Mouse (Mus musculus): ENCODE data around the gene Nans.

Gene Nans

DNA sequence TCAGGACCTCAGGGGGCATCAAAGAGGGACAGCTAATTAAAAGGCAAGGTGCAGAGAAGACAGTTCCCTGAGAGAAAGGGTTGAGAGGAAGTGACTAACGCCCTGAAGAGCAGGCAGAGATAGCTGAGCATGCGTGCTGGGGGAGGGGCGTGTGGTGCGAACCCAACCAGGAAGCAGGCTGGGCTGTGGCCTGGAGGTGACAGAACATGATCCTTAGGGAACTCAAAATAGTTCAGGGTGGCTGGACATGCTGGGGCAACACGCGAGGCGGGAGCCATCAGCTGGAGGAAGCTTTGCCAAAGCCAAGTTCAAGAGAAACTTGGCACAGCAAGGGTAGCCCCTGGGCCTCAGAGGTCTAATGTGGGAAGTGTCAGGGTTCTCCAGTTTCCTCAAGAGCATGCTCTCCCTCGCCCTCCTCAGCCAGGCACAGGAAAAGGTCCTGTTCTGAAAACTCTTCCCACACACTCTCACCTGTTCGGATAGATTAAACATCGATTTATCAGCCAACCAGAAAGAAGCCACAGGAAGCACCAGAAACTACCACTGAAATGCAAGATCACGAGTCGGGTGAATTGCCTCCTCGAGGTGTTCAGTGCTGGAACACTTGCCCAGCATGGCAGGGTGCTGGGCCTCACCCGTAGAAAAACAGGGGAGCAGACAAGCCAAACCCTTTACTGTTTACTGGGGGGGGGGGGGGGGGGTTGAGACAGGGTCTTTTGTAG is 3.2 kb upstream of the Nans start:
- peak; percentile 85 for DNase-seq (ENCODE audit: low read depth, low spot score)

DNA sequence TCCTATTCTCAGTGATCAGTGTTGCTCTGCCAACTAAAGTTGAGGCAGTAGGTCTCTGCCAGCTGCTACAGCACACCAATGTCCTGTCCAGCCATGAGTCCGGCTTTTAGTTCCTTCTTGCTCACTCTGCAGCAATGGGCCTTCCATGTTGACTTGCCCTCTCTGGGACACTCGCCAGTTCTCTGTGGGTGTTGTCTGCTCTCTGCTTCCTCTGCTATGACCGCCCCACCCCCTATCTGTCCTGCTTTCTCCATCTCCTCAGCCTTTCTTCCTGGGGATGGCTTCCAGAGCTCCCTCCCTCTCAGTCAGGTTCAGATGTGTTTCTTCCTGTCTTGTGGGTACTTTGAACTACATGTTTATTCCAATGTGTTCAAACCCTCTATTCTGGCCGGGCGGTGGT is 1.7 kb upstream of the Nans start:
- DNase-seq (ENCODE audit: low read depth, low spot score): no peak

DNA sequence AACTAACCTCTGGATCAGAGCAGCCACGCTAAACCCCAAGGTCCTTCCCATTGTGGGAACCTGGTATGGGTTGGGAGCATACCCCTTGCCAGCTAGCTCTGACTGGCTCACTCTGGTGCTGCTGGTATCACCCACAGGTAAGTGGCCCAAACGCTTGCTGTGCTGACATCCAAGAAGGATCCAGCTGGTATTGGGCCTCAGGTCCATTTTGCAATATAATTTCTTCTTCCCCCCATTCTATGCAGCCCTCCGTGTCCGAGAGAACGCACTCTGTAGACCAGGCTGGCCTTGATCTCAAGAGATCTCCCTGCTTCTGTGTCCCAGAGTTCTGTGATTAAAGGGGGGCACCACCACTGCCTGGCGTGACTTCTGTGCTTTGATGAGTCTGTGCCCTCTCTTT is 4.0 kb downstream of the Nans start:
- no peak for DNase-seq (ENCODE audit: low read depth, low spot score)

DNA sequence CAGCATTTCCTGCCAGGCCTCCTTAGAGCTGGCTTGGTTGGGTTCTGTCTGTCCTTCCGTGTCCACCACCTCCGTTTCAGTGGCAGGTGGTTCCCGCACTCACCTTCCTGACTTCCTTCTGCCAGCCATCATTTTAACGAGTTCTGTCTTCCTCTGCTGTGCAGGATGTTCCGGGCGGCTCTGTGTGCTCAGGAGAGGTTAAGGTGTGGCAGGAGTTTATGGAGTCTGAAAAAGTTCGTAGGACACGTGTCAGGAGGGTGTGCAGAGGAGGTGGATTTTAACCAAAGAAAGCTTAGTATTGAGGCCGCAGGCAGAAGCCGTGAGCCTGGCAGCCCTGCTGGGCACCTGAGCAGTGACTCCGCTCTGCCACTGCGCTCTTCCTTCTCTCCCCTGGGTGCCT is 6.5 kb downstream of the Nans start:
- DNase-seq (ENCODE audit: low read depth, low spot score): no peak

DNA sequence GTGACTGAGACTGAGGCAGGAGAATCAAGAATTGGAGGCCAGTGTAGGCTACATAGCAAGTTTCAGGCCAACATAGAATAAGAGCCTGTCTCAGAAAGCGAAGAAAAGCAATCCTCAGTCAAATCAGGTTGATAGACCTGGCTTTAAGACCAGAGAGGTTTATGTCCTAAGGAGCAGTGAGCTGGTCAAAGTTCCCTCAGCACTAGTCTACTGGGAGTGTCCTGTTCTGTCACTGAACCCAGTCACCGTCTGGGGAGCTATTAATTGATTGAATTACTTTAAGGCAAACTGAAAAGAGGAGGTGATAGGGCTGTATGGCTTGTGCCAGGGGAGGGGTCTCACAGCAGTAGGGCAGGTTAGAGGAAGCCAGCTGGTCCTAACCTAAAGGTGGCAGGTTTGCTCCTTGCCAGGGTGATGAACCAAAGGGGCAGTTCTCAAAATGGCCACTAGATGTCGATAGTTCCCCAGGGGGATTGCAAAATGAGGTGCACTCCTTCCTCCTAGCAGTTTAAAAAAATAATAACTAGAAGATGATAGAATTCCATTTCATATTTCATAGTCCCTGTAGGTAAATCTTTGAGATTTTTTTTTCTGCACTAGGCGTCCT is 8.3 kb downstream of the Nans start:
- peak; percentile 80 for DNase-seq (ENCODE audit: low read depth, low spot score)

DNA sequence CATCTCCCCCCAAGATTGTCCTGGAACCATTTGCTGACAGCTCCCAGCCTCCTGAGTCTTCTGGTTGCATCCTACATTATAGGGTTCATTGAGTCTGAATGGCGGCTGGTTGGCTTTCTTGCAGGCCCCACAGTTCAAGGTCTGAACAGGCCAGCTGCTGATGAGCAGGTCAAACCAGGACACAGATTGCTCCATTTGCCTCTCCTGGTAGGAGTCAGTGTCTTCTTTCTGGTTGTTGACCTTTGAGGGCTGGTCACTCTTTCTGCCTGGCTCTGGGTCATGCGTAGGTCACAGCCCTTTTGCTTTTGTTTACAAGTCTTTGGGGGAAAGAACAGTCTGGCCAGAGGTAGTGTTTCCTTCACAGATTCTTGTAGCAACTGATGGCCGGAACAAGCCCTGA is 9.5 kb downstream of the Nans start:
- DNase-seq (ENCODE audit: low read depth, low spot score): no peak

DNA sequence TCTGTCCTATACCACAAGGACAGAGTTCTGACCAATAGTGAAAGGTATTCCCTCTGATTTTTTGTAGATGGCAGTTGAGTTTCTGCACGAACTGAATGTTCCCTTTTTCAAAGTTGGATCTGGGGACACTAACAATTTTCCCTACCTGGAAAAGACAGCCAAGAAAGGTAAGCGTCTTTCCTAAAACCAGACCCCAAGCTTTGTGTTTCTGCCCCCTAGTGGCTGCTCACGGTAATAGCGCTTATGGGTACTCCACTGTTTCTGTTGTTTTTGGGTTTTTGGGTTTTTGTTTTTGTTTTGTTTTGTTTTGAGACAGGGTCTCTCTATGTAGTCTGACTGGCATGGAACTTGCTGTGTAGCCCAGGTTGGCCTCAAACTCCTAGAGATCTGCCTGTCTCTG is 9.9 kb downstream of the Nans start:
- peak; percentile 51 for DNase-seq (ENCODE audit: low read depth, low spot score)

DNA sequence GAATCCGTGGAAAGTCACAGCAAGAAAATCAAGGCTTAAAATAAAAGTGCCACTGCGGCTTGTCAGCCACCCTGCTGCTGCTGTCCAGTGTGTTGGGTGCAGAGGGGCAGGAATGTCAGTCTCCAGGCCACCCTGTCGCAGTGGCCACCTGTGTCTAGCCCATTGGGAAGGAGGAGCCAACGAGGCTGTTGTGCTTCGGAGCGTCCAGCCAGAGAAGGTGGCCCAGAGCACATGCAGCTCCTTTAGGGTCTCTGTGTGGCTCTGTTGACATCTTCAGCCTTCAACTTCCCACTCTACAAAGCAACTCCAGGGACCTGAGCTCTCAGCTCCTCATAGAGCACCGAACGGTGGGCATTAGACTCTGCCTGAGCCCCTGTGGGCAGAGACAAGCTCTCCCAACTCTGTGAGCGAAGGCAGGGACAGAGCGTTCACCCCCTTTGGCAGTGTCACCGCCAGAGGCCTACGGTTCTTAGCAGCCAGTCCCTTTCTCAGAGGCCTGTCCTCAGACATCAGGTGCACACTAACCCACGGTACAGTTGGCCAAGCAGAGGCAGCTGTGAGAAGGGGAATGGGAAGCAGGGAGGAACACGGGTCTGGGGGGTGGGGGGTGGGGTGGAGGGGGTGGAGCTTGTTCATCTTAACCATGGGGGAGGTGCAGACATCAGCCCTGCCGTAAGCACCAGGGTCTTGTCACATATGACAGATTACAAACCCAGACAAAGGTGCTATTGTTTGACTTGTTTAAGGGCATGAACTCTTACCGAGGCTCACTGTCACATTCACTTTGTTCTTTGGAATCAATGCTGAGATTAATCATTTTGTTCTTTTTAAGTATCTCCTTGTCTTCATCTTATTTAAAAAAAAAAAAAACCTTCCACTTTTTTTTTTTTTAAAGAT is 13.8 kb downstream of the Nans start:
- no peak for DNase-seq (ENCODE audit: low read depth, low spot score)

DNA sequence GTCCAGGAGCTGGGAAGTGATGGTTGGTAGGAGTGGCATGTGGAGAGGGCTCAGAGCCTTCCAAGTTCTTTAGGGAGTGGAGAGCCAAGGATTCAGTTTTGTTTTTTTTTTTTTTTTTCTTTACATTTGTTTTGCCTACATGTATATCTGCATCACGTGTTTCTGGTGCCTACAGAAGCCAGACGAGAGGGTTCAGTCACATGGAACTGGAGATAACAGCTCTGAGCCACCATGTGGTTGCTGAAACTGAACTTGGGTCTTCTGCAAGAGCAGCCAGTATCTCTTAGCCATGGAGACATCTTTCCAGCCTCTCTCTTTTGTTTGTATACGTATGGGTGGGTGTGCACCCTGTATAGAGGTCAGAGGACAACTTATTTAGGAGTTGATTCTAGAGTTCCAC is 14.8 kb downstream of the Nans start:
- no peak for DNase-seq (ENCODE audit: low read depth, low spot score)

DNA sequence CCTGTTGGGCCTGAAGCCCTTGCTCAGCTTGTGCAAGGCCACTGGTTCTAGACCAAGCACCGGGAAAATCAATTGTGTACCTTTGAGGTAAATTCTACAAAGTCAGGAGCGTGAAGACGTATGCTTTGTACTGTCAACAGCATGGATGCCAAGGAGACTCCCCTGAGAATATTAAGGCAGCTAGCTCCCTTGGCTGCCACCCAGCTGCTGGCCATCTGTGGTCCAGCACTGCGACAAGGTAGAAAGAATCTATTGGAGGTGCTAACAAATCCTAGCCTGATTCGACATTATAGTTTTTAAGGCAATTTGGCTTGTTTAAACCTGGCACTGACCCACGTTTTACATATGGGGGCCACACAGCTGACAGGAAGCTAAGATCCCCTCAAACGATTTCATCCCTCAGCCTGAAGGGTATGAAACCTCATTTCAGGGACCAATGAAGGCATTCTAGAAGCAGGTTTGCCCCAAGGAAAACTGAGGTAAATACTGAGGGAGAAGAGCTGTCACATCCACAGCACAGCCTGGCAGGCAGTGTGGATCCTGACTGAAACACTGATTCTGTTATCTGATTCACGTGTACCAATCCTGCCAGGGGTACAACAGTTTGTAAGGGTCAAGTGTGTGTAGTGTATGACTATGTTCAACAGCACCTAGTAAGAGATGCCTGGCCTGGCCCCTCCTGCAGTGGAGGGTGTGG is 16.5 kb downstream of the Nans start:
- no peak for DNase-seq (ENCODE audit: low read depth, low spot score)

DNA sequence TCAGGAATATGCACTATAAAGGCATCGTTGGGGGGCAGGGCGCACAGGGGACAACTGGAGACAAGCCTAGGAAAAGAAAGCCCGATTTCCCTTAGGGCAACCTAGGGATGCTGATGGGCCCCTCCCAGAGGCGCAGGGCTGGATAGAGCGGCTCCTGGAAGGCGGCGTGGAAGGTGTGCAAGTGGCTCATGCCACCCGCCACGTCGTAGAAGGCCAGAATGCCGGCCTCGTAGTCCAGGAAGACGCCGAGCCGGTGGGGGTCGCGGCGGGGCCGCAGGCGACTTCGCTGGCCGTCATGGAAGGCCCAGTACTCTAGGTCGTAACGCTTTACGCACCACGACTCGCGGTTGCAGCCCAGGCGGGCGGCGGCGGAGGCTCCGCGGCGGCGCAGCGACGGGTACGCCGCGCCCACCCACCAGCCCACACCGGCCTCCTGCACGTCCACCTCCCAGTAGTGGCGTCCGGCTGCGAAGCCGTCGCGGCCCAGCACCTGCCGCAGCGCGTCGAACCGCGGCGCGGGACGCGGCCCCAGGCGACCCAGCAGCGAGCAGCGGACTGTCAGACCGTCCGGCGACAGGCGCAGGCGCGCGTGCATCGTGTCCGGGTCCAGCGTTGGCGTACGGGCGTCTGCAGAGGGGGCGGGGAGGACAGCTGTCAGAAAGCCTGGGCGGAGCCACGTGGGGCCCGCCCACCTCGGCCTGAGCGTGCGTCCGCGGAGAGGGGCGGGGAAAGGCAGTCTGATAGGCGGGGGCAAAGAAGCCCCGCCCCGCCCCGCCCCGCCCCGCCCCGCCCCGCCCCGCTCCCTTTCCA is 18.0 kb downstream of the Nans start:
- DNase-seq (ENCODE audit: low read depth, low spot score): peak; percentile 91

DNA sequence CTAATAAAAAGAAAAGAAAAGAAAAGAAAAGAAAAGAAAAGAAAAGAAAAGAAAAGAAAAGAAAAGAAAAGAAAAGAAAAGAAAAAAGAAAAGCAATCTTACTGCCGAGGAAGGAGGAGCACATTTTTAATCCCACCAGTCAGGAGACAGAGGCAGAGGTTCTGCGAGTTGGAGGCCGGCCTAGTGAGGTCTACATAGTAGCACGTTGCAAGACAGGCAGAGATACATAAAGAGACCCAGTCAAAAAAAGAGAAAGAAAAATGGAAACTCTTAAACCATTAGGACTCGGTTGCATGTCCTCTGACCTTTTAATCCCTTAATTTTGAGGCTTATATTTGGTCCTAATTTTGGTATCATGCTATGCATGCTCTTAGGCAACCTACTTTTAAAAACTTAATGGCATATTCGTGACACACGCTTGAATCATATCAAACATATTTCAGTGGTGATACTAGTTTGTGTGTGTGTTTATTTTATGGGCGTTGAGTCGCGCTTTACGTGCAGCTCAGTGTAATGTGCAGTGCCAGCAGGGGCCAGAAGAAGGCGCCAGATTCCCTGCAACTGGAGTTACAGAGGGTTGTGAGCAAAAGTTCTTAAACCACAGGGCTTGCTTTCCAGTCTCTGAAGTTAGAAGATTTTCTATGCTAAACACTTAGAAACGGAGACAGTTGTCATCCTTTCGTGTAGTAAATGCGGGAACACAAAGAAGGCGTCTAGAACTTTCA is 18.9 kb downstream of the Nans start:
- peak; percentile 88 for DNase-seq (ENCODE audit: low read depth, low spot score)

DNA sequence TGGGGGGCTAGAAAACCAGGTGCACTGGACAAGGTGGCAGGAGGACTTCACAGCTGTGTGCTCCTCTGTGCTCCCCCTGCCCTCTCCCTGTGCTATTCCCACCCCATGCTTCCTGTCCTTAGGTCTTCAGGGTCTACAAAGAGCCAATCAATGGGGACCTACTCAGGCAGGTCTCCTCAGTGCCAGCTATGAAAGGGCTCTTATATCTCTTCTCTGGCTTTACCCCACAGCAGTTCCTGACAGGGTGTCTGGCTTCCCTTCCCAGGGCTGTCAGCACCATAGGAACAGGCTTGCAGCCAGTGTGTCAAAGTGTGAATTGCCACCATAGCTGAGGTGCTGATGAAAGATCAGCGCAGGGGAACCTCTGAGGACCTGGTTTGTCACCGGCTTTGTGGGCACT is 31.4 kb downstream of the Nans start:
- DNase-seq (ENCODE audit: low read depth, low spot score): no peak

DNA sequence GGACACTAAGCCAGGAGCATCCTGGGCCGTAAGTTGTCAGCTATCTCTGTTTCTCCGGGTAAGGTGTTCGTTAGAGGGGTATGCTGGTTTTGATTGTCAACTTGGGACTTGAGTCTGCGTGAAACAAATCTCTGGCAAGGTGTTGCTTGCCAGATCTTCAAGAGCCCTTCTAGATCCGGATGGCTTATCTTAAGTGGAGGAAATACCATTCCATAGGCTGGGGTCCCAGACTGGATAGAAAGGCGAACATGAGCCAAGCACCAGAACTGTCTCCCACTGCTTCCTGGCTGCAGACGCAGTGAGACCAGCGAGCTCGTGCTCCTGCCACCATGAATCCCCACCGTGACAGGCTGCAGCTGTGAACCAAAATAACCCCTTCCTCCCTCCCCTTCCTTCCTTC is 32.4 kb downstream of the Nans start:
- DNase-seq (ENCODE audit: low read depth, low spot score): no peak

DNA sequence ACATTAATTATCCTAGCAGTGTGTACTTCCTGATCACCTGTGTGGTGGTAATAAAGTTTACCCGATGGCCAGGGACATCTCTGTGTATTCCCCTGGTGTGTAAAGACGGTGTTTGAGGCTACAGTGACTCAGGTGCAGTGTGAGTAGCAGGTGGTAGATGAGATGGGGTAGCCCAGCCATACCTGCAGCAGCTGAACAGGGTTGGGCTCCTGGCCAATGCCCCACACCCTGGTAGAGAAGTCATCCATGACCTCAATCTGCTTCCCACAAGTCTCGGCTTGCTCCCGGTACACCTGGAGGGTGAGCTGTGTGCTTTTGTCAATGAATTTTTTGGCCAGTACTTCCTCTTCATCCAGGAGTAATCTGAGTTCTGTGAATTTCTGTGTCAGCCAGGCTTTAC is 34.3 kb downstream of the Nans start:
- DNase-seq (ENCODE audit: low read depth, low spot score): no peak

DNA sequence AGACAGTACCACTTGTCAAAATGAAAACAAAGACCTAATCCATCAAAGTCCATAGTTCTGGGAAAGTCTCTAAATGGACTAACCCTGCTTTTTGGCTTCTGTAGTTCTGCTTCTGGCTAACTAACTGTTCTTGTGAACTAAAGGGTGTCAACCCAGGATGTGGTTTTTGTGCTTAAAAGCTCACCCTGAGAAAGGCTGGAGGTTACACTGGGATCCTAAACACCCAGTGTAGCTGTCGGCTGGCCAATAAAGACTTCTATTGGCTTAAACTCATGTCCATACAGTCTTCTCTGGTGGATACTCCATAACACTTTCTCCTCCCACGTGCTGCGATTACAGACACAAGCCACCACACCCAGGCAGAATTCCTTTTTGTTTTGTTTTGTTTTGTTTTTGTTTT is 37.2 kb downstream of the Nans start:
- peak; percentile 65 for DNase-seq (ENCODE audit: low read depth, low spot score)

DNA sequence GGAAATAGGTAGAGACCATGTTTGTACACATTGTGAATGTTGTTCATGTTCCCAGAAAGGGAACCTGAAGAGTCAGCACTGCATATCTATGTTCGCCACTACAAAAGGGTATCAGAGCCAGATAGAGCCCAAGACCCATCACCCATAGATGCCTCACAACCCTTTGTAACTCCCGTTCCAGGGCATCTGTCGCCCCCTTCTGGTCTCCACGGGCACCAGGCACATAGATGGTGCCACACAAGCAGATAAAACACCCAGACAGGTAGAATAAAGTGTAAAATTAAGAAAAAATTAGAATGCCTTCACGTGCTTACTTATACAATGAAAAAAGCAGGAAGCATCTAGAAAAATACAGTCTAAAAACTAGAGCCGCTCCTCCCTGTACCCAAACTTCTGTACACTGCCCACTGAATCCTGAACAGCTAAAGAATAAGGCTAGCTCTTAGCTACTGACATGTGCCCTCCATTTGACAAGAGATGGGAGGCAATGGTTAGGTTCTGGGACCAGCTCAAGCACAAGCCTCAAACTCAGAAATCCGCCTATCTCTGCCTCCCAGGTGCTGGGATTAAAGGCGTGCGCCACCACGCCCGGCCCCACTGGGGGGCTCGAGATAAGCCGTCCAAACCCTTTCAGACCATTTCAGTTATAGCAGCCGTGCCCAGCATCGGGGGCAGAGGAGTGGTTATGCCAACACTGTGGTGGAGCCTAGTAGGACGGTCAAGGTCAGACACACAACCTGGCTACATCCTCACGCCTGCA is 37.9 kb downstream of the Nans start:
- DNase-seq (ENCODE audit: low read depth, low spot score): peak; percentile 67

DNA sequence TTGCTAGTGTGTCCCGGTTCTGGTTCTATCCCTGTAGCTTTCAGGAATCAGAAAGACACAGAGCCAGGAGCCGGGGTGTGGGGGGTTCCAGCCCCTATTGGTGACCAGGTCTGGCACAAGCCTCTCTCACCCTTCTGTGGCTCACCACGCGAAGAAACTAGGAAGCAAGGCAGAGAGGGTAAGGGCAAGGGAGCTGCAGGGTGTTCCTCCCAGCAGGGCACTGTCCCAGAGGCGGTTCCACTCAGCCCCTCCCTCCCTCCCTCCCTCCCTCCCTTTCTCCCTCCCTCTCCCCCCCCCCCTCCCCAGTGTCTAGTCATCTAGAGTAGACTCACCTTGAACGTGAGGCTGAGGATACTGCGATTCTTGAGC is 38.5 kb downstream of the Nans start:
- peak; percentile 53 for DNase-seq (ENCODE audit: low read depth, low spot score)

DNA sequence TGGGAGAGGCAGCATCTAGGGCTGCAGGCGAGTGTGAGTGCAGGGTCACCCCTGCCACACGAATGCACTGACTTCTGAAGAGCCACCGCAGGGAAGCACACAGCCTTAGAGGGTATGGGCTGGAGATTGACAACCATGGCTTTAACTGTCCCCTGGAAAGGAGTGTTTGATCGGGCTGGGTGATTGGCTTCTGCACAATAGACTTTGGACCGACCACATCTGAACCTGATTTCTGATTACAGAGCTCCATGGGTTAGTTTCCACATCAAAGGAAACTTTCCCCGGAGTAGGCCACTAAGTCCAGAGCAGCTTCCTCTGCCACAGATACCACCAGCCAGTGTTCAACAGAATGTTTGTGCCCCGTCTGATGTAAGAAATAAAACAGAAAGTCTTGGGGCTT is 40.7 kb downstream of the Nans start:
- no peak for DNase-seq (ENCODE audit: low read depth, low spot score)

DNA sequence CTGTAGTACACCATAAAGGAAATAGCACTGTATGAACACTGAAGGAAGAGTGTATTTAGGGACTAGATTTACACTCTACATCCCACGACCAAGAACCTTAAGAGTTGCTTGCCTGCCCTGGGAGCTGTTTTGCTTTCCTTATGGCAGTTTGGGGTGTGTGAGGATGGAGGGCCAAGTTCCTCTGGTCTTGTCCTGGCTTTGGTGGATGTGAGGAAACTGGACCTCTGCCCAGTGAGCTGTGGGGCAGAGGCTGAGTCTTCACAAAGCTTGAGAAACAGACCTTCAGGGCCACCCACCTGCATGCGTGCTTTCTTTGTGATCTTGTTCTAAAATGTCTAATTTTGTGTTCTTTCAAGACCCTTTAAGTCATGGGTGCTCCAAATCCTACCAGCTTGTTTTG is 43.5 kb downstream of the Nans start:
- DNase-seq (ENCODE audit: low read depth, low spot score): no peak
